Mouse (Mus musculus) heart, postnatal 4 days (tissue): ENCODE results near the gene Dnaic2. TPM values are rescaled to one million over a fixed set of nuclear protein-coding genes. Genes with fewer than 3 reads are reported as not detected.

Experiments
- DNase-seq: peaks from one replicate; pipeline ENCODE4 v3.0.0; 2021
- total RNA-seq, 2 experiments: library from RNA; stranded (reverse); gene quantifications; 2 replicates each; pipeline ENCODE4 v1.2.3; 2021

The Dnaic2 gene
- total RNA-seq, 2 experiments from 2014 or later: 0.79 to 0.88 TPM

- DNase-seq: no peak
These were observed 20.4 kb downstream of the Dnaic2 start for GRCm38 (mm10) chr11:114747564-114748138.

DNA sequence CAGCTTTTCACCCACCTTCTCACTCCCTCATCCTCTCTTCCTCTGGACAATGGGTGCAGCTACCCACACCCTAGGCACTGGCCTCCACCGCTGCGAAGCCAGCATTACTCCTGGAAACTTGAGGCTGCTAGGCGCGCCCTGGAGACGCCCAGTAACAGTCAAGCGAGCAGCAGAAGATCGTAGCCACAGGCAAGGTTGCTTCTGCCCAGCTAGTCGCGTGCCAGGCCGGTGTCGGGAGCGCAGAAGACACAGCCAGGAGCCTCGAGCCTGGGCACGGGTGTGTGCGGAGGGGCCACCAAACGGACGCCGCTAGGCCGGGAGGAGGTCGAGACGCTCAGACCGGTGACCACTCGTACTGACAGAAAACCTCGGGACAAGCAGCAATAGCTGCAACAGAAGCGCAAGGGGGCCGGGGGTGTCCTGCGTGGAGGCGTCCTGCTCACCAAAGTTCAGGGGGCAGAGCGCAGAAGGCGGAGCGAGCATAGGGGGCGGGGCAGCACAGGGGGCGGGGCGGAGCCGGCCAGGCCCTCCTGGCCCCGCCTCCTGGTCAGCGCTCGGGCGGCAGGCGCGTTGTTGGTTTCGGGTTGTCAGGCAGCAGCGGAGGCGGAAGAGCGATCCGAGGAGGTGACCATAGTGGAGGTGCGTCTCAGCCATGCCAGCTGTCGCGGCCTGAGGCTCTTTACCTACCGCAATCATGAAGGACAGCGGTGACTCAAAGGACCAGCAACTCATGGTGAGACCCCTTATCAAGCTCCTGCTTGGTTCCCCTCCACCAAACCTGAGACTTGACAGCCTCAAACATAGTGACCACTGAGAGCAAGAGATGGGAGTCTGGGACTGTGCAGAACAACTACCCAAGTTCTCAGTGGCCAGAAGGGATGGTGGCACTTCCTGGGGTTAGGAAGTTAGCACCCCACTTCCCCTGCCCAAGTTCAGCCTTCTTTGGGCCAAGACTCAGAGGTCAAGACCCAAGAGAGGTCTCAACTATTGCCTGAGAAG, 37.9 kb downstream of the Dnaic2 start, which contains the start of gene Kif19a:
Kif19a (plus strand) TSS at position 569 of the 999 bp plus-strand sequence.
- DNase-seq: peak; percentile 65

- no peak for DNase-seq
These were observed 42.7 kb downstream of the Dnaic2 start for GRCm38 (mm10) chr11:114769911-114770310.

DNA sequence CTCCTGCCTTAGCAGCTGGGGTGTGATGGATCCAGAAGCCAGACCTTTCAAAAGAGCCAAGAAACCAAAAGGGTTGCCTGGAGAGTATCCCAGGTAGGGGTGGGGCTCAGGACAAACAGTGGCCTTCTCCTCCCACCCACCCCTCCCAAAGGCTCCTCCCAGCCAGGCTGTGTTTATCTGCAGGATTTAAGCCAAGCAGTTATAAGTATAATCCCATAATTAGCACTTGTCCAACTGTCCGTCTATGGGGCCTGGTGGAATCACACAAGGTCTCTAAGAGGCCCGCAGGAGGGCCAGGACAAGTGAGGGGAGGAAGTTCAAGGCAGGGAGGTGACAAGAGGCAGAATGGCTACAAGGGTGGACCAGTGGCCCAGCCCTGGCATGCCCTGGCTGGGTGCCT, 44.7 kb downstream of the Dnaic2 start:
- no peak for DNase-seq

DNA sequence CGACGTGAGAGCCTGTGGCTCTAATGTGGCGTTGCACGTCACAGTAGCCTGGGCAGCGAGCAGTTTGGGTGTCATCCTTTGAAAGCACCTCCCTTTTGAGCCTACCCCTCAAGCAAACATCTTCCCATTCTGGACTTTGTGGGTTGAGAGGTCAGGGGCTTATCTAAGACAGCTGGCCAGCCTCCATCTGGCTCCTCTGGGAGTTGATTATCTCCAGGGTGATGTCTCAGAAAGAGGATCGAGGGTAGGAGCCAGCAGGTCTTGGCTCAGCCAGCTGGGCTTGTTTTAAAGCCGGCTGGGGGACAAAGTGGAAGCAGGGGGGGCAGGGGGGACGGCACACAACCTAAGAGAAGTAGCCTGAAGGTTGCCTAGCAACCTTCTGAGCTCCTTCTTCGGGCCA, 52.9 kb downstream of the Dnaic2 start:
- DNase-seq: peak; percentile 71

GRCm38 (mm10) chr11:114785892-114786291, 58.7 kb downstream of the Dnaic2 start:
- DNase-seq: no peak

DNA sequence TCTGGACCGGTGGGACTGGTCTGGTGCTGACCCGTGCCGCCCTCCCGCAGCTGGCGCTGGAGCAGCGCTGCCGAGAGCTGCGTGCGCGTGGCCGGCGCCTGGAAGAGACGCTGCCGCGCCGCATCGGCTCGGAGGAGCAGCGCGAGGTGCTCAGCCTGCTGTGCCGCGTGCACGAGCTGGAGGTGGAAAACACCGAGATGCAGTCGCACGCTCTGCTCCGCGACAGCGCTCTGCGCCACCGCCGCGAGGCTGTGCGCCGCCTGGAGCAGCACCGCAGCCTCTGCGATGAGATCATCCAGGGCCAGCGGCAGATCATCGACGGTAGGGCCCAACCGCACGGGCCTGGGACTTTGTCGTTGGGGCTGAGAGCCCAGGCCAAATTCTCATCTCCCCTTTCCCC, 59.1 kb downstream of the Dnaic2 start:
- DNase-seq: no peak

DNA sequence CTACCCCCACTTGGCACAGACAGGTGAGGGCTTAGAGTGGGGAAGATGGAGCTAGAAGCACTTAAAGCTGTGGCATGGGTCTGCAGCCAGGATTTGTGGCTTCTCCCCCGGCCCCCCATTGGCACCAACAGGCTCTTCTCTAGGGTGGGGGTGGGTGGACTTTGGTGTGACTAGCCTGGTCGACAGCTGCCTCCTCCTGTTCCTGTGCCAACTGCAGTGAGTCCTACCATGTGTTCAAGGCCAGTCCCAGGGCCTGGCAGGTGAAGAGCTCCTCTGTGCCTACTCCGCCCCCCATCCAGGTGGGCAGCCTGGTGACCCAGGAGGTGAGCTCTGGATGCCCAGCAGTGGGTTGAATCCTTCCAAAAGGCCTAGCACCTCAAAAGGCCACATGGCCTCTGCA, 60.4 kb downstream of the Dnaic2 start:
- DNase-seq: no peak

- peak; percentile 92 for DNase-seq
These were observed 62.0 kb downstream of the Dnaic2 start for GRCm38 (mm10) chr11:114789061-114789714.

DNA sequence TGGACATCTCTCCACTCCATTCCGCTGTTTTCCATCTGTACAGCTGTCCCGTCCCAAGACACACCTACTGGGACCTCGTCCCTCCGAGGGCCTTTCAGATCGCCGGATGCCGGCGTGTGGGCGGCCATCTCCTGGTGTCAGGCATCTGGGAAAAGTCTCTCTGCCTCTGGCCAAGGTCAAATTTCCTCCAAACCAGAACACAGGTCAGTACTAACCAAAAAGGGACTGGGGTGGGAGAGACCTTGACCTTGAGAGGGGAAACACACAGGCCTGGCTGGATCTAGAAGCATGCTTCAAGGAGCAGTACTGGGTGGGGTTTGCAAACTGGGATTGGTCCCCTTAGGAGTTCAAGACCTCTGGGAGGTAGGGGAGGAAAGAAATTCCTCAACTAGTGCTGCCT, 62.5 kb downstream of the Dnaic2 start:
- no peak for DNase-seq

- no peak for DNase-seq
These were observed 63.0 kb downstream of the Dnaic2 start for GRCm38 (mm10) chr11:114790171-114790570.

DNA sequence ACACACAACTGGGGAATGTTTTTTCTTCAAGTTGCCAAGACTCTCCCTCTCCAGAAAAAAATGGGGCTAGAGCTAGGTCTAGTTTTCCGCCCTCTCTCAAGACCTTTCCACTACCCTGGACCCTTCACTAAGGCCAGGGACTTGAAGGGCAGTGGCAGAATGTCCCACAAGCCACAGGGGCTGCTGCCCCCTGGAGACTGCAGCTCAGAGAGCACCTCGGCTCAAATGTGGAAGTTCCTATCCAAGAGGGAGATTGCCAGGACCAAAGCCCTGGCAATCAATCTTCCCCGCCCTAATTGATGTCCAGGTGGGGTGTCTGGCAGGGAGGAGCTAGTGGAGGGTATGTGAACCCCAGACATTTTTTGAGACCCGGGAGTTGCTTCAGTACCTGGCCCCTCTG, 63.6 kb downstream of the Dnaic2 start:
- no peak for DNase-seq

- DNase-seq: no peak
These were observed 64.2 kb downstream of the Dnaic2 start for GRCm38 (mm10) chr11:114791351-114791889.

- peak; percentile 32 for DNase-seq
These were observed 64.7 kb downstream of the Dnaic2 start for GRCm38 (mm10) chr11:114791891-114792411.

DNA sequence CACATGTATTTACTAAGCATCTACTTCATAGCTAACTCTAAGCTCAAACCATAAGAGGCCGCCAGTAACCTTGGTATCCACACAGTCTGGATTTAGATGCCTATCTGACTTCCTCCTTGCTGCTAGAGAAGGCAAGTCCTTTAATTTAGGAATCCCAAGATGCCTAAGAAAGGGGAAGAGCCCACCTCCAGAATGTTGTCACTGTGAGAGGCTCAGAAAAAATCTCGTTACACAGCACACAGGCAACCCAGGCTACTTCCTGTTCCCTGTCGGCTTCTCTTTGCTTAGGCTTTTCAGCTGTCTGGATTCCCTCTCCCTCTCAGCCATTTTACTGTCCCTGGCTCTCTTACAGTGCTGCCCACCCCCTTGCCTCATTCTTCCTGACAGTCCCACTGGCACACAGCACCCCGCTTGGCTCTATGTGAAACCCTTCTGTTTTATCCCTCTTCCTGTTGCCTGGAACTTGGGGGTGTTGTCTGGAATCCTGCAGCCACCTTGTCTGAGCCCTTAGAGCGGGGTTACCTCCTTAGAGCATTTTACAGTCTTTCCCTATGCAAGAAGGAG, 65.8 kb downstream of the Dnaic2 start:
- DNase-seq: no peak

- no peak for DNase-seq
These were observed 66.8 kb downstream of the Dnaic2 start for GRCm38 (mm10) chr11:114793868-114794545.

GRCm38 (mm10) chr11:114794691-114795090, 67.5 kb downstream of the Dnaic2 start:
- no peak for DNase-seq

GRCm38 (mm10) chr11:114795231-114795746, 68.1 kb downstream of the Dnaic2 start:
- peak; percentile 70 for DNase-seq

- no peak for DNase-seq
These were observed 68.7 kb downstream of the Dnaic2 start, which contains the start of gene Btbd17 for GRCm38 (mm10) chr11:114795848-114796322. TSS of gene Btbd17 (minus strand) at chr11:114795945.

DNA sequence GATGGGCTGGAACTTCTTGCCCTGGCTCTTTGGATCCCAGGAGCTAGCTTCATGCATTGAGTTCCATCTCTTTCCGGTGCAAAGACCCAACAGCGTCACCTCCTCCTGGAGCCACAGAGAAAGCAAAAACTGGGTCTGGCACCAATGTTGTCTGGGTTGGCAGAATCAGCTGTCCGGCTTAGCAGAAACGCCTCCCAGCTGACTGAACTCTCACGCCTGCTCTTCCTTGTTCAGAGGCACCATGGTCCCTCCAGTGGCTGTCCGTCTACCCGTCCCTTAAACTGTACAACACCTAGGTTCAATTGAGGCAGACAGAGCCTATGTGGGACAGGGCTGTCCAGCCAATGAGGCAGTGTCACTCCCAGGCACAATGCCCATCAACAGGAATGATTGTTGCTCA, 70.0 kb downstream of the Dnaic2 start:
- DNase-seq: no peak

DNA sequence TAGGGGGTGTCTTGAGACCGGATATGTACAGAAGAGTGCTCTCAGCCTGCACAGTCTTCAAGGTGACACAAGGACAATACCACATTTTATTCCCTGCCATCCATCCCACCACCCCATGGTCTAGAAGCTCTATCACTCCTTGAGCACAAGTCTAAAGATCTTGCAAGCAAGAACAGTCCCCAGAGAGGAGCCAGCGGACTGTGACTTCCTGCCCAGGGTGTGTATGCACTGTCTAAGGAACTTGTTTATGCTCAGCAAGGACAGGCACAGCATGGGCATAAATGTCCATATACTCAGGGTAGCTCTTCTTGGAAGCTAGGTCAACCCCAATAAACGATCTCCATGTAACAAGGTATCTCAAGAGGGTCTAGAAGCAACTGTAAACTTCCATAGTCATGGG, 70.8 kb downstream of the Dnaic2 start:
- DNase-seq: no peak
